Mouse (Mus musculus) E14TG2a.4 (cell line): ENCODE data around the gene Mgat4a.

Experiments used
- CTCF ChIP-seq: conservative IDR thresholded peaks from 2 replicates; pipeline ENCODE4 v1.5.1; 2014; ENCODE audit warnings: low read length
- NANOG ChIP-seq: IDR thresholded peaks from 2 replicates; pipeline ENCODE4 v1.6.1; 2014; ENCODE audit warnings: borderline replicate concordance, low read length, mixed read lengths
- POU5F1 ChIP-seq: IDR thresholded peaks from 2 replicates; pipeline ENCODE4 v1.6.1; 2014; ENCODE audit warnings: low read length, borderline replicate concordance

GRCm38 (mm10) chr1:37524669-37525068 is 16.1 kb downstream of the Mgat4a start:
- TF ChIP-seq CTCF (no peak), POU5F1 (no peak), NANOG (no peak)
